Mouse (Mus musculus) kidney, adult 2 months (tissue): ENCODE results near the gene Vmn2r19. TPM values are rescaled to one million over a fixed set of nuclear protein-coding genes. Genes with fewer than 3 reads are reported as not detected.

Source experiments
- DNase-seq: peaks from one replicate; pipeline ENCODE4 v3.0.0; 2021
- H3K27ac ChIP-seq: fragments of 200-500 bp; 2 replicates; pipeline ENCODE4 v1.5.1; 2012; ENCODE audit warnings: low read depth, low read length, control low read depth, inconsistent platforms; ENCODE audit not compliant: insufficient read depth
- H3K27me3 ChIP-seq: fragments of 200-500 bp; replicated peaks from 2 replicates; pipeline ENCODE4 v1.6.1; 2012; ENCODE audit warnings: mild to moderate bottlenecking, moderate library complexity, low read length, inconsistent platforms; ENCODE audit not compliant: control insufficient read depth, insufficient read depth
- H3K36me3 ChIP-seq: fragments of 200-500 bp; 2 replicates; pipeline ENCODE4 v1.6.1; 2012; ENCODE audit warnings: mild to moderate bottlenecking, moderate library complexity, low read length, inconsistent platforms; ENCODE audit not compliant: control insufficient read depth, insufficient read depth
- H3K4me1 ChIP-seq: fragments of 200-500 bp; 2 replicates; pipeline ENCODE4 v1.6.1; 2011; ENCODE audit warnings: low read length; ENCODE audit not compliant: control insufficient read depth, insufficient read depth
- H3K4me3 ChIP-seq: fragments of 200-500 bp; 2 replicates; pipeline ENCODE4 v1.5.1; 2011; ENCODE audit warnings: mild to moderate bottlenecking, low read depth, low read length, control low read depth; ENCODE audit not compliant: insufficient read depth
- CTCF ChIP-seq: fragments of 200-500 bp; conservative IDR thresholded peaks from 2 replicates; pipeline ENCODE4 v1.5.1; 2011; ENCODE audit warnings: low read depth, mild to moderate bottlenecking, control low read depth, low read length, moderate library complexity, mixed read lengths; ENCODE audit not compliant: insufficient read depth, insufficient read length
- POLR2A ChIP-seq: fragments of 200-500 bp; IDR thresholded peaks from one replicate; pipeline ENCODE4 v1.6.1; 2011; ENCODE audit warnings: low read depth, low read length, control low read depth
- WGBS: fragments of 180-500 bp; shearing (Covaris S2); methylation state at CpG from one replicate; pipeline ENCODE4 v1.1.7; 2018; 5-methylcytosine and 5-hydroxymethylcytosine counted together
- polyA plus RNA-seq: library from polyadenylated mRNA; depleted of rRNA; stranded (reverse); fragments of >200 nt; gene quantifications from 2 replicates; pipeline ENCODE4 v1.2.3, GENCODE M21; 2012; rRNA removed

Gene Vmn2r19
- not detected in 2 replicates for polyA plus RNA-seq

DNA sequence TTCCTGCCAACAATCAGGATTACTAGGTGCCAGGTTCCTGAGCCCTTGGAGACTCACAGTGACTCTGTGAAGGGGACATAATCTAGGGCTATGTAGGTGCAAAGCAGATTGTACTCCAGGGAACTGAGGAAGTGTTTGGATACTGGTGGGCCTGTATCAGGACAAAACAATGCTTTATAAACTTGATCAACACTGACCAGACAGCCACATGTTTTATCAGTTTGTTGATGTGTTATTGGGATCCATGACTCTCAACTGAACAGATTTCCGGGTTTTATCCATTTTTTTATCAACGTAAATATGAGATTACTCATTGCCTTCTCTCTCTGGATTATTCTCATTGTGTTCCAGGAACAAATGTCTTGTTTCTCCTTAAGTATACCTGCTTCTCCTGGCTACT lies at the start of gene Vmn2r19:
TSS of gene Vmn2r19 (plus strand) at position 301 of the 400 bp plus-strand sequence.
- TF ChIP-seq CTCF (no peak), POLR2A (no peak)
- WGBS, result 90% methylated on average over 2 of the region's 2 CpGs

DNA sequence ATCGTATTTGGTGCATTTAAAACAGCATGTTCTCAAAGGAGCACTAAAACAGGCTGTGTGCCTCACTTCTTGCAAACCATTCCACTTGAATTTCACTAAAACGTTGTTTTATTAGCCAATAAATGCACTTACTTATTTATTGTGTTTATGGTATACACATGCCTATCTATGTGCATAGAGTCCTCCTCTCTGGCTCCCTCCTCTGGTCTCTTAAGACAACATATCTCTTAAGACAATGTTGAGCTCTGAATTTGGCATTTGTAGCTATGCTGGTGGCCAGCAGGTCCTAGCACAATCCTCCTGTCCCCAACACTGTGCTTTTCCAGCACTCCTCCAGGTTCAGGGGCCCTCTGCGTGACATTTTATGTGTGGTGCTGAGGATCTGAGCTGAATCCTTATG lies 49.2 kb upstream of the Vmn2r19 start:
- no peak overlapping the region for H3K4me3 ChIP-seq
- no peak for TF ChIP-seq POLR2A
- no peak for TF ChIP-seq CTCF
- no peak for DNase-seq
- WGBS, result 70% methylated on average over 3 of the region's 3 CpGs
- H3K4me1 ChIP-seq, result no peaks in the 10 kb centered on the region
- H3K27ac ChIP-seq, result no peak overlapping the region
- no peaks in the 10 kb centered on the region for H3K27me3 ChIP-seq
- no peaks in the 10 kb centered on the region for H3K36me3 ChIP-seq

More for the DNA sequence above, at the start of gene Vmn2r19:
- Histone ChIP-seq H3K4me3 (no peak within 1 kb of the TSS), H3K27ac (no peak within 1 kb of the TSS), H3K27me3 (no peaks in the 10 kb centered on the region), H3K36me3 (no peaks in the 10 kb centered on the region), H3K4me1 (no peaks in the 10 kb centered on the region)
- no peak for DNase-seq

DNA sequence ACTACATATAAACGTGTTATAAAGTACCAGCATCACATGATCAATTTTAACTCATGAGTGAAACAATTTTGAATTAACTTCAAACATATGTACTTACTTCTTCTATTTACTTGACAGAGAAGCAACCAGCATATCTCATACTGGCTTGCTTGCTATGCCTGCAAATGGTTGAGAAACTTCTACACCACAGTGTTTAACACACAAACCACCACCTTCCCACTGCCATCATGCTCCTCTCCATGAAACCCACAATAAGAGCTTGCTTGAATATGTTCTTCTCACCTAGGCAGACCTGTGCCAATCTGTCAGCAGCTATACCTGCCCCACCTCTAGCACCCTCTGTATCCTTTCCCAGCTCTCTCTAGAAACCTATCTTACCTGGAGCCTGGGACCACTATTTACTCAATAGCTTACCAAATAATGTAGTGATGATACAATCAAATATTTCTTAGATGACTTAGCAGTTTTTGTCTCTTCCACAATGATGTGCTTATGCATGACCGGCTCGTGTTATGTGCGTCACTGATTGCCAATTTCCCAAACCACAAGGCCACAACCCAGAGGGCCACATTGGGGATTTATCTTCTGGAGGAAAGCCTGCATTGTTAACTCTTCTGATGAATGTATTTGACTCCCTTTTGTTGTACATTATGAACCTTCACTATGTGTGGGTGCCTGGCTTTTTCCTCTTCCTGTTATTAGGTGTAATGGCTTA lies 48.1 kb upstream of the Vmn2r19 start:
- Histone ChIP-seq H3K36me3 (no peaks in the 10 kb centered on the region), H3K4me3 (no peak overlapping the region), H3K27me3 (no peaks in the 10 kb centered on the region), H3K4me1 (no peaks in the 10 kb centered on the region), H3K27ac (no peak overlapping the region)
- TF ChIP-seq CTCF (no peak), POLR2A (no peak)
- WGBS, result 75% methylated on average over 4 of the region's 4 CpGs
- no peak for DNase-seq

DNA sequence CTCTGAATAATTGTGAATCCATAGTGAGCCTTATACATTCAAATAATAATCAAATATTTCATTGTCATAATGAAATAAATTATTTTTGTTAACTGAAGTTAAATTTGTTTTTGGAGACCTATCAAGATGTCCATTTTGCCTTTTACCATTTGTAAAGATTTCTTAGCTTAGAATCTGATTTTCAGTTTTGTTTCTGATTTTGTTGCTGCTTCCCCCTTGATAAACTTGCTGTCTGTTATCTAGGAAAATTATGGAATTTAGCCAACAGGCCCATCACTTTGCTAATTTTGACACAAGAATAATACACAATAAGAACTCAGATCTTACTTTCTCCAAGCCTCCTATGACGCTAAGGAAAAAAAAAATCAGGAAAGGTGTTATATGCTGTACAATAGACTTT lies 47.3 kb upstream of the Vmn2r19 start:
- WGBS, result 83% methylated on average over 1 of the region's 1 CpGs
- Histone ChIP-seq H3K27ac (no peak overlapping the region), H3K36me3 (no peaks in the 10 kb centered on the region), H3K4me1 (no peaks in the 10 kb centered on the region), H3K4me3 (no peak overlapping the region), H3K27me3 (no peaks in the 10 kb centered on the region)
- no peak for DNase-seq
- TF ChIP-seq CTCF, result no peak
- no peak for TF ChIP-seq POLR2A

DNA sequence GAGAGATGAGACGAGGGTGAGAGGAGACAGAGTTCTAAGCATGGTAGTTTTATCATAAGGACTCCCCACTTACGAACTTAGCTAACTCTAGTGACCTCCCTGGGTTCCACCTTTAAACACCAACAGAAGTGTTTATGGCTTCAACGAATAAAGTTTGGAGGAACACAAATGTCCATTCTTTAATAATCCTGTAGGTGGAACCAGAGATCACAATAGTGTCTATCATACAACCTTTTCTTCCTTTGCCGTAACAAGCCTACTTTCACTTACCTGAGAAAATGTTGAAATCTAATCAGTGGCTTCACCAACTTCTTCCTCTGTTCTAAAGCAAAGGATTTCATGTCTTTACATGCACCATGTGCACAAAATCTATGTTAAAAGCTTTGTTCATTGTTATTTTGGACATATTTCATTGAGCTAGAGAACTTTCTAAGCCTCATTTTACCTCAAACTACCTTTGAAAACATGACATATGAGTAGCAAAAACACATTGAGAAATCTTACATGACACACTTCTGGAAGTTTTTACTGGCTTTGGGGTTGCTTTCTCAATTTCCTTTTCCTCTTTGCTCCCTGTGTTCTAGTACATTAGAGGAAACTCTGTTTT lies 46.5 kb upstream of the Vmn2r19 start, which contains the start of gene Clec4d:
TSS of gene Clec4d (plus strand) at position 557 of the 607 bp plus-strand sequence.
- H3K4me3 ChIP-seq, result no peak within 1 kb of the TSS
- TF ChIP-seq POLR2A (no peak), CTCF (no peak)

GRCm38 (mm10) chr6:123264194-123264593 lies 43.9 kb upstream of the Vmn2r19 start:
- 87% methylated on average over 3 of the region's 3 CpGs for WGBS

More for the DNA sequence above, 46.5 kb upstream of the Vmn2r19 start, which contains the start of gene Clec4d:
- Histone ChIP-seq H3K27me3 (no peaks in the 10 kb centered on the region), H3K36me3 (no peaks in the 10 kb centered on the region), H3K27ac (no peak within 1 kb of the TSS), H3K4me1 (no peaks in the 10 kb centered on the region)
- DNase-seq, result no peak
- WGBS, result 43% methylated on average over 4 of the region's 4 CpGs

DNA sequence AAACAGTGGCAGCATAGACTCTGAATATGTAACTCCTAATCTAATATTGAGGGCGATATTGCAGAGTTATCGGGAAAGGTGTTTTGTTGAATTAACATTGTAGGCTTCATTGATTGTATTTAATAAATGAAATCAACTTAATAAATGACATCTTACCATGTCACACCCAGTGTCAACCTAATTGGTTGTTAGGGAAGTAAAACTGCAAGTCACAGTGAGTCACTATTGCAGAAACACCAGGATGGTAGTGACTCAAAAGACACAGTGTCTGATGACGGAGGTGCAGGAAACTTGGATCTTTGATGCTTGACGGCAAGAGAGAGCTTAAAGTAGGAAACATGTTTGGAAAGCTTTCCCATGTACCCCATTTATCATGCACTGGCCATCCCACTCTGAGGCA lies 42.3 kb upstream of the Vmn2r19 start:
- DNase-seq, result no peak
- WGBS, result 87% methylated on average over 4 of the region's 4 CpGs
- TF ChIP-seq POLR2A (no peak), CTCF (no peak)

More at GRCm38 (mm10) chr6:123264194-123264593, 43.9 kb upstream of the Vmn2r19 start:
- Histone ChIP-seq H3K27ac (no peak overlapping the region), H3K4me3 (no peak overlapping the region), H3K4me1 (no peaks in the 10 kb centered on the region), H3K36me3 (no peaks in the 10 kb centered on the region), H3K27me3 (no peaks in the 10 kb centered on the region)
- TF ChIP-seq POLR2A (no peak), CTCF (no peak)
- no peak for DNase-seq

More for the DNA sequence above, 42.3 kb upstream of the Vmn2r19 start:
- H3K4me1 ChIP-seq, result no peaks in the 10 kb centered on the region
- H3K36me3 ChIP-seq, result no peaks in the 10 kb centered on the region
- no peak overlapping the region for H3K27ac ChIP-seq
- no peak overlapping the region for H3K4me3 ChIP-seq
- no peaks in the 10 kb centered on the region for H3K27me3 ChIP-seq
